ENCODE assay signal across 8 mouse cellular contexts in the genomic region with DNA sequence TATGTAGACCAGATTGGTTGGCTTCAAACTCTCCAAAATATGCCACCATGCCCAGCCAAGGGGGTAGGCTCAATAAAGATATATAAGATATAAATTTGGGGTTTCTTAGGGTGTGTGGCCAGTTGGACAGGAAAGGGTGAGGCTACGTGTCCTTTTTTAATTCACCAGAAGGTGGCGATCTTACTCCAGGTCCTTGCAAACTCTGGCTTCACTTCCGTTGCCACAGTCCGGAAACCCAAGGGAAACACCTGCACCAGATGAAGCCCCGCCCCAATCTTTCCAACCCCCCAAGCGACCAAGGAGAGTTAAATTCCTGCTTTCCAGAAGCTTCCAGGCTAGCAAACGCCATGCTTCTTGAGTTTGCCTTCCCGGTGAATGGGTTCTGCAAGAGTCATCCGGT. TPM values are rescaled to one million over a fixed set of nuclear protein-coding genes. Genes with fewer than 3 reads are reported as not detected.
DNase-seq lines count a peak whose midpoint lies in the region; ATAC-seq lines count a peak whose summit lies in the region.

No protein-coding gene starts in this region.

- no peak overlapping the region for H3K9ac ChIP-seq in embryonic facial prominence, embryonic 15.5 days
- H3K9ac ChIP-seq in heart, embryonic 13.5 days, result no peak overlapping the region; the same call in 1 of the 2 replicates
- no peak overlapping the region for H3K9ac ChIP-seq in kidney, embryonic 14.5 days (ENCODE audit: low read depth, low read length)
- no peak overlapping the region for H3K9ac ChIP-seq in liver, embryonic 15.5 days

- no peak overlapping the region for H3K4me2 ChIP-seq in embryonic facial prominence, embryonic 15.5 days (replicated peaks)
- H3K4me2 ChIP-seq in heart, embryonic 13.5 days, result peak overlapping the region; percentile 28
- H3K4me2 ChIP-seq in kidney, embryonic 14.5 days (replicated peaks; ENCODE audit: low read depth, low read length), result no peak overlapping the region
- H3K4me2 ChIP-seq in liver, embryonic 15.5 days, result peak overlapping the region; percentile 37

- WGBS in embryonic facial prominence, embryonic 15.5 days, result 18% methylated on average over 9 of the region's 9 CpGs
- WGBS in heart, embryonic 13.5 days, result 22% methylated on average over 9 of the region's 9 CpGs
- WGBS in kidney, embryonic 14.5 days, result 22% methylated on average over 9 of the region's 9 CpGs
- WGBS in liver, embryonic 15.5 days (ENCODE audit: insufficient replicate concordance), result 14% methylated on average over 9 of the region's 9 CpGs

- H3K36me3 ChIP-seq in embryonic facial prominence, embryonic 15.5 days, result no peaks in the 10 kb centered on the region
- no peaks in the 10 kb centered on the region for H3K36me3 ChIP-seq in heart, embryonic 13.5 days
- H3K36me3 ChIP-seq in kidney, embryonic 14.5 days (ENCODE audit: control insufficient read depth, insufficient read depth, low read length), result no peaks in the 10 kb centered on the region
- H3K36me3 ChIP-seq in liver, embryonic 15.5 days (replicated peaks), result no peaks in the 10 kb centered on the region

- no peak overlapping the region for H3K4me3 ChIP-seq in embryonic facial prominence, embryonic 15.5 days (replicated peaks)
- H3K4me3 ChIP-seq in heart, embryonic 13.5 days, result no peak overlapping the region
- H3K4me3 ChIP-seq in kidney, embryonic 14.5 days (ENCODE audit: low read length), result no peak overlapping the region
- no peak overlapping the region for H3K4me3 ChIP-seq in liver, embryonic 15.5 days (replicated peaks)

- ATAC-seq in embryonic facial prominence, embryonic 15.5 days (ENCODE audit: insufficient number of reproducible peaks, low FRiP score, low TSS enrichment, low read depth), result 0 out of 2 replicates have a peak, but pooled peaks have one; percentile 31
- no peak for ATAC-seq in heart, embryonic 13.5 days (ENCODE audit: extremely low read depth, insufficient number of reproducible peaks, low FRiP score, low TSS enrichment)
- ATAC-seq in kidney, embryonic 14.5 days (ENCODE audit: low FRiP score, low TSS enrichment), result peak; percentile 58
- ATAC-seq in liver, embryonic 15.5 days (ENCODE audit: insufficient read depth), result no peak

- H3K27me3 ChIP-seq in embryonic facial prominence, embryonic 15.5 days, result no peaks in the 10 kb centered on the region
- H3K27me3 ChIP-seq in heart, embryonic 13.5 days (replicated peaks), result no peaks in the 10 kb centered on the region
- no peaks in the 10 kb centered on the region for H3K27me3 ChIP-seq in kidney, embryonic 14.5 days (ENCODE audit: control insufficient read depth, insufficient read depth, low read length)
- no peaks in the 10 kb centered on the region for H3K27me3 ChIP-seq in liver, embryonic 15.5 days

- no peak overlapping the region for H3K27ac ChIP-seq in embryonic facial prominence, embryonic 15.5 days (replicated peaks)
- peak overlapping the region; percentile 46; the same call in 1 of the 2 replicates for H3K27ac ChIP-seq in heart, embryonic 13.5 days (replicated peaks)
- H3K27ac ChIP-seq in kidney, embryonic 14.5 days (ENCODE audit: low read depth, low read length), result no peak overlapping the region
- H3K27ac ChIP-seq in liver, embryonic 15.5 days (replicated peaks), result no peak overlapping the region

- H3K9me3 ChIP-seq in embryonic facial prominence, embryonic 15.5 days (replicated peaks), result no peaks in the 10 kb centered on the region
- H3K9me3 ChIP-seq in heart, embryonic 13.5 days, result no peaks in the 10 kb centered on the region
- no peaks in the 10 kb centered on the region for H3K9me3 ChIP-seq in kidney, embryonic 14.5 days (ENCODE audit: control insufficient read depth, low read length)
- no peaks in the 10 kb centered on the region for H3K9me3 ChIP-seq in liver, embryonic 15.5 days (replicated peaks)

- DNase-seq in CD4-positive helper T cell, adult 2 months (ENCODE audit: low read depth, low spot score), result peak; percentile 85
- DNase-seq in WW6 (ENCODE audit: low read depth, low spot score), result peak; percentile 63
- peak; percentile 67 for DNase-seq in neural tube, embryonic 10.5 days (ENCODE audit: extremely low spot score, low spot score)
- DNase-seq in thymus, adult 18-20 months, result peak; percentile 73 to 83

- 0 out of 2 replicates have a peak, but pooled peaks cover 4% of the 10 kb centered on the region for H3K4me1 ChIP-seq in embryonic facial prominence, embryonic 15.5 days
- peaks cover 27% of the 10 kb centered on the region for H3K4me1 ChIP-seq in heart, embryonic 13.5 days
- no peaks in the 10 kb centered on the region for H3K4me1 ChIP-seq in kidney, embryonic 14.5 days (ENCODE audit: control insufficient read depth, insufficient read depth, low read length)
- H3K4me1 ChIP-seq in liver, embryonic 15.5 days (replicated peaks), result peaks cover 34% of the 10 kb centered on the region

RNA-seq across cellular contexts. Expression of a gene that starts 0.4 kb away (rescaled TPM):
- 118 and 128 TPM in 2 replicates for polyA plus RNA-seq in embryonic facial prominence, embryonic 15.5 days (2015; fragmentation: Nextera tagmentation; extraction: Ambion mirVana)
- 207 and 208 TPM in 2 replicates for polyA plus RNA-seq in heart, embryonic 13.5 days (2015; fragmentation: Nextera tagmentation; extraction: Ambion mirVana)
- 109 and 114 TPM in 2 replicates for polyA plus RNA-seq in kidney, embryonic 14.5 days (2014; fragmentation: Nextera tagmentation; extraction: Ambion mirVana)
- 32.7 and 33.8 TPM in 2 replicates for polyA plus RNA-seq in liver, embryonic 15.5 days (2015; fragmentation: Nextera tagmentation; extraction: Ambion mirVana)

RNA-seq across cellular contexts. Expression of a gene that starts 46.4 kb away (rescaled TPM):
- 113 and 119 TPM in 2 replicates for polyA plus RNA-seq in embryonic facial prominence, embryonic 15.5 days (2015; fragmentation: Nextera tagmentation; extraction: Ambion mirVana)
- polyA plus RNA-seq in heart, embryonic 13.5 days (2015; fragmentation: Nextera tagmentation; extraction: Ambion mirVana), result 67.1 and 75.3 TPM in 2 replicates
- 85.6 and 102 TPM in 2 replicates for polyA plus RNA-seq in kidney, embryonic 14.5 days (2014; fragmentation: Nextera tagmentation; extraction: Ambion mirVana)
- polyA plus RNA-seq in liver, embryonic 15.5 days (2015; fragmentation: Nextera tagmentation; extraction: Ambion mirVana), result 6.2 and 6.7 TPM in 2 replicates

RNA-seq across cellular contexts. Expression of a gene that starts 59.7 kb away (rescaled TPM):
- polyA plus RNA-seq in embryonic facial prominence, embryonic 15.5 days (2015; fragmentation: Nextera tagmentation; extraction: Ambion mirVana), result 297 and 410 TPM in 2 replicates
- polyA plus RNA-seq in heart, embryonic 13.5 days (2015; fragmentation: Nextera tagmentation; extraction: Ambion mirVana), result 3,602 and 4,207 TPM in 2 replicates
- polyA plus RNA-seq in kidney, embryonic 14.5 days (2014; fragmentation: Nextera tagmentation; extraction: Ambion mirVana), result 18.3 and 20.3 TPM in 2 replicates
- polyA plus RNA-seq in liver, embryonic 15.5 days (2015; fragmentation: Nextera tagmentation; extraction: Ambion mirVana), result 15.5 and 23.2 TPM in 2 replicates

Comparison
In these comparisons a context has a peak if more than half of its experiments do, and no peak if none do; other contexts are left out.
1. ATAC-seq: peak in embryonic facial prominence, embryonic 15.5 days (single experiment) and kidney, embryonic 14.5 days (single experiment); none in heart, embryonic 13.5 days (single experiment) and liver, embryonic 15.5 days (single experiment).
2. H3K4me2 ChIP-seq: peak in heart, embryonic 13.5 days (single experiment) and liver, embryonic 15.5 days (single experiment); none in embryonic facial prominence, embryonic 15.5 days (single experiment) and kidney, embryonic 14.5 days (single experiment).
3. RNA of a gene that starts 59.7 kb away (polyA plus RNA-seq): 3,602 to 4,207 TPM in heart, embryonic 13.5 days and 297 to 410 TPM in embryonic facial prominence, embryonic 15.5 days; 15.5 to 23.2 TPM in liver, embryonic 15.5 days and 18.3 to 20.3 TPM in kidney, embryonic 14.5 days; every median in the first group is over 10 times any median in the second.
4. Peak in every context shown above with its lines, with median percentiles within 50 percentile points of each other: DNase-seq.